Mouse (Mus musculus): ENCODE measurements at regions not wholly inside any gene's neighbourhood (a gene's known extent, or its start where the extent isn't known, plus 50 kb on each side); places are given as distances from the start of the nearest gene placed in this dataset.
"Not testable (repeated sequence)": the region's sequence is repeated elsewhere in the genome, so short reads cannot be mapped to it uniquely, and the experiment has no call there.

DNA sequence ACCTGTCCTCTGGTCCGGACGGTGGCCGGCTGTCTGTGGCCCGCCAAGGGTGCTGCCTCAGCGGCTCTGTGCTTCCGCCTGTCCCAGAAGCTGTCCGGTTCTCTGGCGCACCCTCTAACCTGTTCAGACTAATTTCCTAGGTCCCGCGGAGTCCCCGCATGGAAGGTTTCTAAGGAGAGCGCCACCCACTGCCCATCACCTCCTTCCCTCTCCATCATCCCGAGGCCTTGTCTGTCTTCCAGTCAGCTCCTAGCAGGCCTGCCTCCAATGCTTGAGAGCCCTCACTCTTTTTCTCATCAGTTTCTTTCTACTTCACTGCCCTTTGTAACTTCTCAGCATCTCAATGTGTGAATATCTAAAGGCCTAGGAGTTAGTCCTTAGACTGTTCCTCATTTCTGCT lies 86.4 kb upstream of the Zfp746 start:
- DNase-seq (ENCODE audit: low read depth, low spot score) = not testable (repeated sequence)

DNA sequence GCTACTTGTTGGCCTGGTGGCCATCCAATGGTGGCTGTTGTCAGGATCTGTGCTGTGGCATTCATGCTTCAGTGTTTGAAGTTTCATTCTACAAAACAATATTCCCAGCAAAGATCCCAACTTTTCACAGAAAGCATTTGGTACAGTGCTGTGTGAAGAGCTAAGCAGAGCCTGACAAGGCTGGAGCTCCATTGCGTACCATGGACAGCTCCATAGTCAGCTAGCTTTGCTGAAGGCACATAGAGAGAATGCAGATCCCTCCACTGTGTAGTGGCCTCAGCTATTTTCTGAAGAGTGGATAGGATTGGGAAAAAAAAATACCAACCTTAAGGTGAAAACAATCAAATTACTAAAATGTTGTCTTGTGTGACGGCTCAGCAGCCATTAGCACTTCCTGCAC lies 50.5 kb upstream of the Zfp746 start:
- DNase-seq (ENCODE audit: low read depth, low spot score) = no peak

Measured in brain, embryonic 18.5 days (tissue).